Mouse (Mus musculus) c-Kit-positive CD71-positive TER-119-positive erythroid progenitor cells, embryonic 14.5 days (primary cell): Measurements from ENCODE around the gene Moxd2.

Source experiments
- DNase-seq: peaks from one replicate; pipeline ENCODE4 v3.0.0-alpha.2; 2013; ENCODE audit warnings: low spot score

Moxd2 gene

DNA sequence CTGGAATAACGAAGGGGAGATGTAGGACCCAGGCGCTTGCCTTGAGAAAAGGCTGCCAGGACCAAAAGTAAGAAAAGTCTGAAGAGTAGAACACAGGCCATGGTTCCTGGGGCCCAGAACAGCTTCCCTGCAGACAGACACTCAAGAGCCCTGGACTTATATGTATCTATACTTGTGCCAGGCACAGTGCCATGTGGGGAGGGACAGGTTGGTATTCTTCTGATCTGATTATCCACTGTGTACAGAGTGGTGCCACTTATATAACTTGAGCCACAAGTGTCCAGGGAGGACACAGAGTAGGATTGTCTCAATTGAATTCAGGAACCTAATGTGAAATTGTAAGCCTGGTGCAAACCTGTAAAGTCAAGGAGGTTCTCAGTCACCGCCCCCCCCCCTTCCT lies at the start of gene Moxd2:
Moxd2 (minus strand) TSS at position 101 of the 400 bp plus-strand sequence.
- no peak for DNase-seq

DNA sequence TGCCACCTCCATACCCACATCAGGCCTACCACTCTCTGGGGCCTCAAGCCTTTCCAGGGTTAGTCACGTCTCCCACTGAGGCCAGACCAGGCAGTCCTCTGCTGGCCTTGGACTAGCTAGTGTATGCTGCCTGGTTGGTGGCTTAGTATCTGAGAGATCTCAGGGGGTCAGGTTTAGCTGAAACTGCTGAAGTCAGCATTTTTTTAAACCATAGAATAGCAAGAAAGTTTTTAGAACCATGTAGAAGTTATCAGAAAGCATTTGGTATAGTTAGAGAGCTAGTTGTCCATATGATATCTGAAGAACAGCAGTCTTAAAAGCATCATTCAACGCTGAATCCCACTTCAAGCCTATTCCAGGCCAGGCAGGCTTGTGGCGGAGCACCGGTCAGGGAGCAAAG lies 32.7 kb upstream of the Moxd2 start:
- DNase-seq: no peak

DNA sequence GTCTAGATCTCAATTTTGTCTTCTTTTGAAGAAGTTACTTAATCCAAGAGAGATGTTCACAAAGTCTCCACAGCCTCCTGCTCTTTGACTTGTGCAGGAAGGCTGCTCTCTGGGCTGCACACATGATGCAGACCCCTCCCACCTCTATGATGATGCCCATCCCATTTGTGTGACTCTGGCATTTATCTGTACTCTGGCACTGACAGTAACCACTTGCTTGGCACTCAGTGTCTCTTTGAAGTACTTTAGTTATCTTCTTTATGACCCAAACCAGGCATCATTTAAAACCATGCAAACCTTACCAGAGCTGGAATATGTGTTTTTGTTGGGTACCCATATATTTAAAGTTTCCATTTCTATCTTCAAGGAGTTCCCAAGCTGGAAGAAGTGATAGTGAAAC lies 13.0 kb upstream of the Moxd2 start, which contains the start of gene Prss58:
Prss58 (minus strand) TSS at position 101 of the 400 bp plus-strand sequence.
- DNase-seq: no peak

DNA sequence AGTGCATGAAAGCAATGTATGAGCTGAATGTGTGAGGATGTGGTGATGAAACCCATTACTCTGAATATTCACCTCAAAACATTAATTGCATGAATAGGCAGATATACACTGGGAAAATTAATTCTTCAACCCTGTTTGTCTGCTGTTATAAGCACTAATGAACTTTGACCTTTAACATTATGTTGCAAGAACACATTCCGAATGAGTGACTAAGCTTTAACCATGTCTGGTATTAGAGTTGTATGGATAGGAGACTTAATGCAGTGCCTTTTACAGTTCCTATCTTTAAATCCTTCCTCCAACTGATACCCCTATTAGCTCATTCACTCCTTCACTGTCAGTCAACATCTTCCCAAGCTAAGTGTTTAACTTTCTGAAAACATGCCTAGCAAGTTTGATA lies 7.4 kb upstream of the Moxd2 start:
- DNase-seq: no peak

DNA sequence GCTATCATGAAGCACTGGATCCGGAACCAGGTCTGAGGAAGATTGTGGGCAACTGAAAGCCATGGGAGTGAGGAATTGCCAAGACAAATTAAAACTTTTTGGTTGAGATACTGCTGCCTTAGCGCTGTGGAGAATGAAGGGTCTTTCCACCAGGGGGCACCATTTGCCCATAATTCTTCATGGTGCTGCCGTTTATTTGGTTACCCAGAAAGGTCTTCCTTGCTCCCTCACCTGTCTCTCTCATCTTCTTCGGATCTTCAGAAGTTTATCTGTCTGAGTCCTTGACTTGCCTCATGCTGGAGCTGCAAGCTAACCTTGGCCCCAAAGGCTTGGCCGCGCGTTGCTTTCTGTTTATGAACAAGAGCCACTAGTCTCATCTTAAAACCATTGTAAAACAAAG lies 6.3 kb upstream of the Moxd2 start:
- peak; percentile 31 for DNase-seq

DNA sequence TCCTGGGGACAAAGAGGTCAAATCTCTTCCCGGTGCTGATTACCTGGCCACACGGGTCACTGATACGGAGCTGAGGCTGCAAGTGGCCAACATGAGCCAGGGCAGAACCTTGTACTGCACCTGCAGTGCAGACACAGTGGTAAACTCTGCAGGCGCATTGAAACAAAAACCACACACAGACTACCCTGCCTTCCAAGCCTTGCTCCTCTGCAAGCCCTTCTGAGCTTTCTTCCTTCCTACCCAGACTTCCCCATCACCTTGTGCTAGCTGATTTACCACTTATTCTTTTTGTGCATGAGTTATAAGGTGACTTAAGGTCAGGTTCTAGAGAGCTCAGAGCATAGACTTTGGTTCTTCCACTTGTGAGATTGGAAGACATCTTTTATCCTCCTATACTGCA lies 4.5 kb upstream of the Moxd2 start:
- no peak for DNase-seq

- peak; percentile 7 for DNase-seq
Measured at GRCm38 (mm10) chr6:40890973-40891372, 3.7 kb upstream of the Moxd2 start.

DNA sequence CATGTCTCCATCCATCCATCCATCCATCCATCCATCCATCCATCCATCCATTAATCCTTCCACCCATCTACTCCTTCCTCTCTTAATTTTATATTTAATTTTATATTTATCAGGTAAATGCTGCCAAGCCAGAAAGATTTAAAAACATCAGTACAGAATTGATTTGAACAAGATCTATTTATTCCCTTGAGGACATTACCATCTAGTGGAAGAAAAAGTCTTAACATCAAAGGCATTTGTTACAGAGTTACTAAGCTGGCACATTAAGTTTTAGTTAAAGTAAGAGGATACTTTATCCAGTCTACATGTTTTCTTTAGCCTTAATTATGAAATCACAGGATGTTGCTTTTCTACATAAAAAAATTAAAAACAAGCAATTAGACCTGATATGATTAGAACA lies 42.0 kb downstream of the Moxd2 start:
- no peak for DNase-seq
